Mouse (Mus musculus): Measurements from ENCODE around the gene Gpat3. TPM values are rescaled to one million over a fixed set of nuclear protein-coding genes. Genes with fewer than 3 reads are reported as not detected.
A peak's percentile ranks its signal among the peaks of the same experiment; 100 is the strongest.

The Gpat3 gene
- polyA plus RNA-seq, 1 experiment from 2014 or later: 1.3 TPM

- 62% methylated on average over 11 of the region's 11 CpGs for WGBS (ENCODE audit: insufficient replicate concordance)
- no peaks in the 10 kb centered on the region for H3K4me1 ChIP-seq (replicated peaks)
- no peak overlapping the region for H3K9ac ChIP-seq
- peaks cover 3% of the 10 kb centered on the region; the same call in 1 of the 2 replicates for H3K9me3 ChIP-seq (replicated peaks)
- H3K27ac ChIP-seq: peak overlapping the region; percentile 50; the same call in 1 of the 2 replicates
- H3K4me2 ChIP-seq: no peak overlapping the region
- DNase-seq: no peak
- ATAC-seq (ENCODE audit: low read depth): 0 out of 2 replicates have a peak, but pooled peaks have one; percentile 58
- no peaks in the 10 kb centered on the region for H3K27me3 ChIP-seq
- H3K36me3 ChIP-seq: no peaks in the 10 kb centered on the region
- no peak overlapping the region for H3K4me3 ChIP-seq (replicated peaks)
These were observed 54.4 kb downstream of the Gpat3 start for GRCm38 (mm10) chr5:100899745-100900489.

GRCm38 (mm10) chr5:100901046-100901445, 55.5 kb downstream of the Gpat3 start:
- no peaks in the 10 kb centered on the region for H3K36me3 ChIP-seq
- DNase-seq: no peak
- no peak overlapping the region for H3K9ac ChIP-seq
- H3K27me3 ChIP-seq: no peaks in the 10 kb centered on the region
- 67% methylated on average over 5 of the region's 5 CpGs for WGBS (ENCODE audit: insufficient replicate concordance)
- H3K9me3 ChIP-seq (replicated peaks): peaks cover 3% of the 10 kb centered on the region; the same call in 1 of the 2 replicates
- no peak overlapping the region for H3K4me2 ChIP-seq
- H3K4me1 ChIP-seq (replicated peaks): no peaks in the 10 kb centered on the region
- ATAC-seq (ENCODE audit: low read depth): no peak
- no peak overlapping the region for H3K4me3 ChIP-seq (replicated peaks)
- no peak overlapping the region for H3K27ac ChIP-seq

- no peak overlapping the region for H3K4me3 ChIP-seq (replicated peaks)
- H3K27ac ChIP-seq: no peak overlapping the region
- no peaks in the 10 kb centered on the region for H3K4me1 ChIP-seq (replicated peaks)
- WGBS (ENCODE audit: insufficient replicate concordance): 49% methylated on average over 7 of the region's 7 CpGs
- no peak overlapping the region for H3K4me2 ChIP-seq
- peaks cover under 1% of the 10 kb centered on the region; the same call in 1 of the 2 replicates for H3K9me3 ChIP-seq (replicated peaks)
- DNase-seq (no peak), ATAC-seq (ENCODE audit: low read depth) (no peak)
- no peaks in the 10 kb centered on the region for H3K36me3 ChIP-seq
- no peak overlapping the region for H3K9ac ChIP-seq
- H3K27me3 ChIP-seq: no peaks in the 10 kb centered on the region
These were observed 63.0 kb downstream of the Gpat3 start for GRCm38 (mm10) chr5:100908478-100908877.

- Histone ChIP-seq H3K27ac (no peak overlapping the region), H3K4me2 (no peak overlapping the region), H3K27me3 (no peaks in the 10 kb centered on the region), H3K36me3 (no peaks in the 10 kb centered on the region), H3K4me1 (replicated peaks) (no peaks in the 10 kb centered on the region), H3K9ac (no peak overlapping the region), H3K9me3 (replicated peaks) (no peaks in the 10 kb centered on the region), H3K4me3 (replicated peaks) (no peak overlapping the region)
- 82% methylated on average over 10 of the region's 10 CpGs for WGBS (ENCODE audit: insufficient replicate concordance)
- DNase-seq (no peak), ATAC-seq (ENCODE audit: low read depth) (no peak)
These were observed 63.4 kb downstream of the Gpat3 start for GRCm38 (mm10) chr5:100908901-100909300.

- no peak for DNase-seq
- Histone ChIP-seq H3K9me3 (replicated peaks) (no peaks in the 10 kb centered on the region), H3K9ac (no peak overlapping the region), H3K4me2 (no peak overlapping the region), H3K27me3 (no peaks in the 10 kb centered on the region), H3K36me3 (no peaks in the 10 kb centered on the region), H3K4me1 (replicated peaks) (no peaks in the 10 kb centered on the region), H3K27ac (no peak overlapping the region), H3K4me3 (replicated peaks) (no peak overlapping the region)
- 78% methylated on average over 11 of the region's 11 CpGs for WGBS (ENCODE audit: insufficient replicate concordance)
- ATAC-seq (ENCODE audit: low read depth): no peak
These were observed 64.2 kb downstream of the Gpat3 start for GRCm38 (mm10) chr5:100909691-100910090.

- Histone ChIP-seq H3K27me3 (no peaks in the 10 kb centered on the region), H3K27ac (no peak overlapping the region), H3K9me3 (replicated peaks) (no peaks in the 10 kb centered on the region), H3K4me3 (replicated peaks) (no peak overlapping the region), H3K9ac (no peak overlapping the region), H3K36me3 (no peaks in the 10 kb centered on the region), H3K4me2 (no peak overlapping the region), H3K4me1 (replicated peaks) (no peaks in the 10 kb centered on the region)
- DNase-seq: no peak
- WGBS (ENCODE audit: insufficient replicate concordance): 61% methylated on average over 19 of the region's 19 CpGs
- ATAC-seq (ENCODE audit: low read depth): no peak
These were observed 66.1 kb downstream of the Gpat3 start for GRCm38 (mm10) chr5:100911502-100912097.

- 61% methylated on average over 7 of the region's 7 CpGs for WGBS (ENCODE audit: insufficient replicate concordance)
- H3K4me1 ChIP-seq (replicated peaks): no peaks in the 10 kb centered on the region
- ATAC-seq (ENCODE audit: low read depth): no peak
- H3K27me3 ChIP-seq: no peaks in the 10 kb centered on the region
- no peaks in the 10 kb centered on the region for H3K9me3 ChIP-seq (replicated peaks)
- no peak overlapping the region for H3K9ac ChIP-seq
- H3K4me2 ChIP-seq: no peak overlapping the region
- no peak overlapping the region for H3K27ac ChIP-seq
- H3K4me3 ChIP-seq (replicated peaks): no peak overlapping the region
- DNase-seq: no peak
- no peaks in the 10 kb centered on the region for H3K36me3 ChIP-seq
These were observed 66.9 kb downstream of the Gpat3 start for GRCm38 (mm10) chr5:100912366-100912765.

- Histone ChIP-seq H3K9me3 (replicated peaks) (no peaks in the 10 kb centered on the region), H3K4me3 (replicated peaks) (no peak overlapping the region), H3K4me1 (replicated peaks) (no peaks in the 10 kb centered on the region), H3K4me2 (no peak overlapping the region), H3K36me3 (no peaks in the 10 kb centered on the region), H3K27me3 (no peaks in the 10 kb centered on the region), H3K9ac (no peak overlapping the region), H3K27ac (no peak overlapping the region)
- no peak for ATAC-seq (ENCODE audit: low read depth)
- no peak for DNase-seq
- WGBS (ENCODE audit: insufficient replicate concordance): 57% methylated on average over 9 of the region's 9 CpGs
These were observed 67.8 kb downstream of the Gpat3 start for GRCm38 (mm10) chr5:100913274-100913673.

GRCm38 (mm10) chr5:100914989-100915388, 69.5 kb downstream of the Gpat3 start:
- H3K36me3 ChIP-seq: no peaks in the 10 kb centered on the region
- H3K27me3 ChIP-seq: no peaks in the 10 kb centered on the region
- no peak overlapping the region for H3K4me2 ChIP-seq
- no peaks in the 10 kb centered on the region for H3K9me3 ChIP-seq (replicated peaks)
- DNase-seq (peak; percentile 3), ATAC-seq (ENCODE audit: low read depth) (no peak)
- WGBS (ENCODE audit: insufficient replicate concordance): 15% methylated on average over 7 of the region's 7 CpGs
- H3K4me1 ChIP-seq (replicated peaks): no peaks in the 10 kb centered on the region
- no peak overlapping the region for H3K27ac ChIP-seq
- no peak overlapping the region for H3K4me3 ChIP-seq (replicated peaks)
- H3K9ac ChIP-seq: no peak overlapping the region

GRCm38 (mm10) chr5:100915411-100915810, 69.9 kb downstream of the Gpat3 start:
- no peak for DNase-seq
- no peak overlapping the region for H3K4me2 ChIP-seq
- H3K27ac ChIP-seq: no peak overlapping the region
- no peak overlapping the region for H3K4me3 ChIP-seq (replicated peaks)
- H3K27me3 ChIP-seq: no peaks in the 10 kb centered on the region
- no peaks in the 10 kb centered on the region for H3K4me1 ChIP-seq (replicated peaks)
- no peaks in the 10 kb centered on the region for H3K36me3 ChIP-seq
- H3K9me3 ChIP-seq (replicated peaks): no peaks in the 10 kb centered on the region
- ATAC-seq (ENCODE audit: low read depth): no peak
- H3K9ac ChIP-seq: no peak overlapping the region
- WGBS (ENCODE audit: insufficient replicate concordance): 29% methylated on average over 5 of the region's 5 CpGs

GRCm38 (mm10) chr5:100916416-100916815, 70.9 kb downstream of the Gpat3 start:
- H3K27ac ChIP-seq: no peak overlapping the region
- WGBS (ENCODE audit: insufficient replicate concordance): 30% methylated on average over 8 of the region's 8 CpGs
- H3K4me3 ChIP-seq (replicated peaks): no peak overlapping the region
- no peaks in the 10 kb centered on the region for H3K4me1 ChIP-seq (replicated peaks)
- no peak overlapping the region for H3K4me2 ChIP-seq
- H3K27me3 ChIP-seq: no peaks in the 10 kb centered on the region
- no peak overlapping the region for H3K9ac ChIP-seq
- no peaks in the 10 kb centered on the region for H3K36me3 ChIP-seq
- ATAC-seq (ENCODE audit: low read depth): no peak
- no peak for DNase-seq
- H3K9me3 ChIP-seq (replicated peaks): no peaks in the 10 kb centered on the region
